Mouse (Mus musculus) C2C12 (cell line): ENCODE data around the gene Thrb.

Experiments used
- CEBPB ChIP-seq: IDR thresholded peaks from one replicate; pipeline ENCODE4 v1.6.1; 2011; ENCODE audit warnings: low read depth, mild to moderate bottlenecking, control low read depth, moderate library complexity
- CTCF ChIP-seq: IDR thresholded peaks from one replicate; pipeline ENCODE4 v1.5.1; 2011; ENCODE audit not compliant: control insufficient read depth, insufficient read depth, insufficient read length
- MAX ChIP-seq: IDR thresholded peaks from one replicate; pipeline ENCODE4 v1.6.1; 2011; ENCODE audit warnings: mild to moderate bottlenecking, control low read depth

DNA sequence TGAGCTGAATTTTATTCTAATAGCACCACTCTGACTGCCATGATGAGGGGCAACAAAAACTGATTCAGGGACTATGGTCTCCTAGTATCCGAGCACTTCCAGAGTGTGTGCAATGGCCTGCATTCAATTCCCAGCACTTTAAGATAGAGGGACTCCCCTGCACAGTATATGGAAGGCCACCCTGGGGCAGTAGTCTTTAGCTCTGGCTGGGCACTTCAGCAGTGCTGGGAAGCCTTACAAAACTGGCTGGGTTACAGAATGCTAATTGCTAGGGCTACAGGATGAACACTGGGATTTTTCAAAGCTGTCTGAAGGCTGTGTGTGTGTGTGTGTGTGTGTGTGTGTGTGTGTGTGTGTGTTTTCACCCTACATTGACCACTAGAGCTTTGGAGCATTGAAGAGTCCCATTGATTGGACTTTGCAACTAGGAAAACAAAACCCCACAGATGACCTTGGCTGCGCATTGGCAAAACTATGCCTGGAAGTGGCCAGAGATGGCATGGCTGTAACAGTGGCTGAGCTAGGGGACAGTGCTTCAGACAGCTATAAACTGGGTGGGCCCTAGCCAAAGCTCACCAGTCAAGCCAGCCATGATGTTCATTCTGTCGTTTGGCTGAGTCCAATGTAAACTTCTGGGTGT is 257.2 kb downstream of the Thrb start:
- TF ChIP-seq CTCF: no peak
- no peak for TF ChIP-seq CEBPB
- TF ChIP-seq MAX: no peak
